Comparison of ENCODE assay signal across 8 mouse cellular contexts in genomic region chr2:168230773-168231470, GRCm38 (mm10). TPM values are rescaled to one million over a fixed set of nuclear protein-coding genes. Genes with fewer than 3 reads are reported as not detected.
DNase-seq lines count a peak whose midpoint lies in the region; ATAC-seq and TF ChIP-seq lines count a peak whose summit lies in the region.

No protein-coding gene starts in this region.

- H3K9me3 ChIP-seq in forebrain, embryonic 11.5 days (ENCODE audit: control insufficient read depth, low read length): no peaks in the 10 kb centered on the region
- no peaks in the 10 kb centered on the region for H3K9me3 ChIP-seq in intestine, postnatal 0 days (ENCODE audit: control insufficient read depth)

- 0 out of 2 replicates have a peak overlapping the region, but pooled peaks have one; percentile 85 for H3K27ac ChIP-seq in forebrain, embryonic 11.5 days (ENCODE audit: low read depth, low read length)
- H3K27ac ChIP-seq in intestine, postnatal 0 days (ENCODE audit: low read depth, low read length): peak overlapping the region; percentile 80

- peak overlapping the region; percentile 73 for H3K9ac ChIP-seq in forebrain, embryonic 11.5 days (ENCODE audit: low read length)
- H3K9ac ChIP-seq in intestine, postnatal 0 days (ENCODE audit: low read depth, low read length): peak overlapping the region; percentile 93

- H3K36me3 ChIP-seq in forebrain, embryonic 11.5 days (ENCODE audit: control insufficient read depth, insufficient read depth, low read length): no peaks in the 10 kb centered on the region; the same call in 1 of the 2 replicates
- peaks cover 17% of the 10 kb centered on the region for H3K36me3 ChIP-seq in intestine, postnatal 0 days (ENCODE audit: control insufficient read depth, insufficient read depth)
- peaks cover 4% of the 10 kb centered on the region for H3K36me3 ChIP-seq in splenic B cell, adult 2 months (ENCODE audit: control insufficient read depth, insufficient read depth, low read length, poor library complexity, severe bottlenecking)

- TF ChIP-seq CTCF in lung, adult 2 months (IDR thresholded peaks at IDR 0.05; ENCODE audit: insufficient read depth, low read length): no peak
- TF ChIP-seq CTCF in brain, embryonic 14.5 days (IDR thresholded peaks at IDR 0.05; ENCODE audit: borderline replicate concordance, extremely low read depth, insufficient read depth, insufficient read length): no peak
- TF ChIP-seq CTCF in intestine, postnatal 0 days (IDR thresholded peaks at IDR 0.05; ENCODE audit: low read depth): peak; percentile 10; the same call in 1 of the 2 replicates

- no peak for DNase-seq in lung, adult 2 months
- no peak for DNase-seq in lung, postnatal 25 days (ENCODE audit: low spot score)
- DNase-seq in brain, embryonic 14.5 days (ENCODE audit: low read depth): peak; percentile 15
- peak; percentile 61 for DNase-seq in forebrain, embryonic 11.5 days (ENCODE audit: low spot score)
- DNase-seq in lung, postnatal 14 days: peak; percentile 6
- peak; percentile 26 for DNase-seq in splenic B cell, adult 2 months (ENCODE audit: low read depth, low spot score)
- DNase-seq in spleen, adult 18-20 months: no peak

- H3K4me1 ChIP-seq in lung, adult 2 months (ENCODE audit: control insufficient read depth, insufficient read depth, low read length): peaks cover 6% of the 10 kb centered on the region
- peaks cover 13% of the 10 kb centered on the region for H3K4me1 ChIP-seq in forebrain, embryonic 11.5 days (replicated peaks; ENCODE audit: control insufficient read depth, insufficient read depth, low read length)
- peaks cover 20% of the 10 kb centered on the region; the same call in 1 of the 2 replicates for H3K4me1 ChIP-seq in intestine, postnatal 0 days (replicated peaks; ENCODE audit: control insufficient read depth, insufficient read depth, low read length)

- peak; percentile 57 for ATAC-seq in forebrain, embryonic 11.5 days (replicated peaks; ENCODE audit: low FRiP score)
- peak; percentile 55 for ATAC-seq in intestine, postnatal 0 days

- no peak for TF ChIP-seq POLR2A in lung, adult 2 months (IDR thresholded peaks at IDR 0.05; ENCODE audit: borderline replicate concordance, extremely low read depth, low read depth, low read length)
- TF ChIP-seq POLR2A in brain, embryonic 14.5 days (IDR thresholded peaks at IDR 0.05; ENCODE audit: borderline replicate concordance, extremely low read depth, insufficient read depth, insufficient read length, poor library complexity, severe bottlenecking): no peak

- peak overlapping the region; percentile 97 for H3K4me2 ChIP-seq in forebrain, embryonic 11.5 days (ENCODE audit: low read depth, low read length, severe bottlenecking)
- H3K4me2 ChIP-seq in intestine, postnatal 0 days (replicated peaks; ENCODE audit: low read depth): peak overlapping the region; percentile 98

- H3K4me3 ChIP-seq in lung, adult 2 months (replicated peaks; ENCODE audit: extremely low read depth, low read depth, low read length): peak overlapping the region; percentile 87
- H3K4me3 ChIP-seq in forebrain, embryonic 11.5 days (ENCODE audit: low read depth, low read length): peak overlapping the region; percentile 100
- H3K4me3 ChIP-seq in intestine, postnatal 0 days (ENCODE audit: low read depth, low read length): peak overlapping the region; percentile 98

- 2% methylated on average over 105 of the region's 105 CpGs for WGBS in lung, adult 2 months
- 3% methylated on average over 75 of the region's 105 CpGs for WGBS in forebrain, embryonic 11.5 days
- 2% methylated on average over 98 of the region's 105 CpGs for WGBS in intestine, postnatal 0 days

- H3K27me3 ChIP-seq in forebrain, embryonic 11.5 days (ENCODE audit: control insufficient read depth, insufficient read depth, low read length): no peaks in the 10 kb centered on the region
- no peaks in the 10 kb centered on the region for H3K27me3 ChIP-seq in intestine, postnatal 0 days (replicated peaks; ENCODE audit: control insufficient read depth, insufficient read depth, low read length)
- H3K27me3 ChIP-seq in splenic B cell, adult 2 months (ENCODE audit: control insufficient read depth, insufficient read depth, low read length, poor library complexity, severe bottlenecking): no peaks in the 10 kb centered on the region

RNA-seq across cellular contexts. Expression of gene Mocs3, which starts 0.5 kb away (rescaled TPM):
- 14.4 and 25.9 TPM in 2 replicates for polyA plus RNA-seq in lung, adult 2 months (2012; rRNA removed)
- polyA plus RNA-seq in brain, embryonic 14.5 days (2012; rRNA removed): 17.9 and 21.6 TPM in 2 replicates
- polyA plus RNA-seq in forebrain, embryonic 11.5 days (2014; fragmentation: Nextera tagmentation; extraction: Ambion mirVana): 8.5 and 9.1 TPM in 2 replicates
- 6.6 and 7.3 TPM in 2 replicates for polyA plus RNA-seq in intestine, postnatal 0 days (2015; fragmentation: Nextera tagmentation; extraction: Ambion mirVana)

RNA-seq across cellular contexts. Expression of gene Dpm1, which starts 0.5 kb away (rescaled TPM):
- 21.4 and 25.5 TPM in 2 replicates for polyA plus RNA-seq in lung, adult 2 months (2012; rRNA removed)
- 15.0 and 16.6 TPM in 2 replicates for polyA plus RNA-seq in brain, embryonic 14.5 days (2012; rRNA removed)
- 58.6 and 65.3 TPM in 2 replicates for polyA plus RNA-seq in forebrain, embryonic 11.5 days (2014; fragmentation: Nextera tagmentation; extraction: Ambion mirVana)
- 130 and 131 TPM in 2 replicates for polyA plus RNA-seq in intestine, postnatal 0 days (2015; fragmentation: Nextera tagmentation; extraction: Ambion mirVana)

RNA-seq across cellular contexts. Expression of gene Gm20716, which starts 0.8 kb away (rescaled TPM):
- 0.48 and 5.4 TPM in 2 replicates for polyA plus RNA-seq in lung, adult 2 months (2012; rRNA removed)
- polyA plus RNA-seq in brain, embryonic 14.5 days (2012; rRNA removed): 16.6 and 21.9 TPM in 2 replicates
- 25.6 and 30.3 TPM in 2 replicates for polyA plus RNA-seq in forebrain, embryonic 11.5 days (2014; fragmentation: Nextera tagmentation; extraction: Ambion mirVana)
- polyA plus RNA-seq in intestine, postnatal 0 days (2015; fragmentation: Nextera tagmentation; extraction: Ambion mirVana): 4.8 and 5.2 TPM in 2 replicates

RNA-seq across cellular contexts. Expression of gene Adnp, which starts 24.0 kb away (rescaled TPM):
- polyA plus RNA-seq in lung, adult 2 months (2012; rRNA removed): 16.2 and 18.3 TPM in 2 replicates
- polyA plus RNA-seq in brain, embryonic 14.5 days (2012; rRNA removed): 86.0 and 115 TPM in 2 replicates
- polyA plus RNA-seq in forebrain, embryonic 11.5 days (2014; fragmentation: Nextera tagmentation; extraction: Ambion mirVana): 18.7 and 19.7 TPM in 2 replicates
- polyA plus RNA-seq in intestine, postnatal 0 days (2015; fragmentation: Nextera tagmentation; extraction: Ambion mirVana): 5.4 and 6.5 TPM in 2 replicates

RNA-seq across cellular contexts. Expression of gene Kcng1, which starts 50.6 kb away (rescaled TPM):
- 0.62 and 0.71 TPM in 2 replicates for polyA plus RNA-seq in lung, adult 2 months (2012; rRNA removed)
- 3.1 and 3.8 TPM in 2 replicates for polyA plus RNA-seq in brain, embryonic 14.5 days (2012; rRNA removed)
- polyA plus RNA-seq in forebrain, embryonic 11.5 days (2014; fragmentation: Nextera tagmentation; extraction: Ambion mirVana): 1.5 and 2.2 TPM in 2 replicates
- 1.8 and 1.9 TPM in 2 replicates for polyA plus RNA-seq in intestine, postnatal 0 days (2015; fragmentation: Nextera tagmentation; extraction: Ambion mirVana)

Comparison
In these comparisons a context has a peak if more than half of its experiments do, and no peak if none do; other contexts are left out.
1. DNase-seq: peak in brain, embryonic 14.5 days (single experiment), forebrain, embryonic 11.5 days (single experiment), lung, postnatal 14 days (single experiment) and splenic B cell, adult 2 months (single experiment); none in lung, adult 2 months (single experiment), lung, postnatal 25 days (single experiment) and spleen, adult 18-20 months (0 of 2).
2. Peak in every context shown above with its lines, with median percentiles within 50 percentile points of each other: H3K4me3 ChIP-seq.